Comparison of ENCODE assay signal across 10 mouse cellular contexts in the genomic region with DNA sequence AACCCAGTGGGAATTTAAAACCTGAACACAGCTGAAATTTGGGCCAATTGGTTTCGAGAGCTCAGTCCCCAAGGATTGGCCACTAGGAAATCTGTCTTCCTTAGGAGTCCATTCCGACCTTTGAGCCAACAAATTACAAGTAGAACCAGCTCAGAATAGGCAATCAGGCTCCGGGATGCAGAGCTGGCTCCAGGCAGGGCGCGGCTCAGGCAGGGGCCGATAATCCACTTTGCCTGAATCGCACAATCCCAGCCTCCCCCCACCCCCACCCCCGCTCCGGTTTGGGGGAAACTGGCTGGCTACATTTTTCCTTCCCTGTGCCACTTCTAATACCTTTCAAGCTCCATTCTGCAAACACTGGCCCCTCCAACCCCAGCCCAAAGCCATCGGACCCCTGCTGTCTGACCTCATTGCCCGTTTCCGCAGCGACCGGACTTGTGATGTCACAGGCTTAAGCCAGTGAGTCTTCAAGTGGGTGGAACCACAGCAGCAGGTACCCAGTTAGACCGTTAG.
DNase-seq lines count a peak whose midpoint lies in the region; ATAC-seq lines count a peak whose summit lies in the region.
"Had no signal": no experiment of that assay in that cellular context is flagged by ENCODE, and none has a peak within 500 bp of the region (broad histone marks: within the 10 kb centered on the region; RNA-seq: fewer than 3 reads in every experiment).

No protein-coding gene starts in this region.

- H3K27me3 ChIP-seq in heart, embryonic 13.5 days (replicated peaks) = 0 out of 2 replicates have a peak, but pooled peaks cover 7% of the 10 kb centered on the region
- 0 out of 2 replicates have a peak, but pooled peaks cover 5% of the 10 kb centered on the region for H3K27me3 ChIP-seq in hindbrain, embryonic 12.5 days
- 0 out of 2 replicates have a peak, but pooled peaks cover 9% of the 10 kb centered on the region for H3K27me3 ChIP-seq in midbrain, embryonic 13.5 days

- H3K36me3 ChIP-seq in heart, embryonic 13.5 days = no peaks in the 10 kb centered on the region
- H3K36me3 ChIP-seq in hindbrain, embryonic 12.5 days = no peaks in the 10 kb centered on the region
- no peaks in the 10 kb centered on the region for H3K36me3 ChIP-seq in midbrain, embryonic 13.5 days

- peak overlapping the region; percentile 41 for H3K9ac ChIP-seq in heart, embryonic 13.5 days
- H3K9ac ChIP-seq in hindbrain, embryonic 12.5 days = peak overlapping the region; percentile 49
- H3K9ac ChIP-seq in midbrain, embryonic 13.5 days (replicated peaks) = peak overlapping the region; percentile 49; the same call in 1 of the 2 replicates
- H3K9ac ChIP-seq: liver, embryonic 14.5 days had no signal

- DNase-seq in heart, postnatal 14 days = no peak
- DNase-seq in brain, adult 2 months (ENCODE audit: low read depth, low spot score) = peak; percentile 27
- no peak for DNase-seq in ovary, adult 18-20 months (ENCODE audit: low spot score)
- DNase-seq in left cerebral cortex, postnatal 36 days (ENCODE audit: low spot score in 2 of 2) = no peak
- no peak for DNase-seq in cerebellum, adult 18-20 months
- DNase-seq: cerebellum, postnatal 25 days had no signal

- WGBS in heart, embryonic 13.5 days = 5% methylated on average over 15 of the region's 15 CpGs
- 2% methylated on average over 15 of the region's 15 CpGs for WGBS in hindbrain, embryonic 12.5 days
- WGBS in midbrain, embryonic 13.5 days = under 1% methylated on average over 15 of the region's 15 CpGs

- H3K4me2 ChIP-seq in heart, embryonic 13.5 days = peak overlapping the region; percentile 66
- peak overlapping the region; percentile 44 for H3K4me2 ChIP-seq in hindbrain, embryonic 12.5 days (replicated peaks)
- H3K4me2 ChIP-seq in midbrain, embryonic 13.5 days (replicated peaks) = peak overlapping the region; percentile 47

- intact Hi-C loops in heart, postnatal 14 days (cut with DNase I) = no loop called here
- intact Hi-C loops in left cerebral cortex, postnatal 36 days (cut with DNase I) = no loop called here

- H3K9me3 ChIP-seq in heart, embryonic 13.5 days = no peaks in the 10 kb centered on the region
- peaks cover under 1% of the 10 kb centered on the region; the same call in 1 of the 2 replicates for H3K9me3 ChIP-seq in hindbrain, embryonic 12.5 days (replicated peaks)
- H3K9me3 ChIP-seq in midbrain, embryonic 13.5 days = 0 out of 2 replicates have a peak, but pooled peaks cover under 1% of the 10 kb centered on the region

- no peak overlapping the region for H3K27ac ChIP-seq in heart, embryonic 13.5 days (replicated peaks)
- peak overlapping the region; percentile 40; the same call in 1 of the 2 replicates for H3K27ac ChIP-seq in hindbrain, embryonic 12.5 days
- peak overlapping the region; percentile 35; the same call in 1 of the 2 replicates for H3K27ac ChIP-seq in midbrain, embryonic 13.5 days
- H3K27ac ChIP-seq: liver, embryonic 14.5 days had no signal

- peaks cover 35% of the 10 kb centered on the region for H3K4me1 ChIP-seq in heart, embryonic 13.5 days
- peaks cover 34% of the 10 kb centered on the region for H3K4me1 ChIP-seq in hindbrain, embryonic 12.5 days
- H3K4me1 ChIP-seq in midbrain, embryonic 13.5 days (replicated peaks) = peaks cover 36% of the 10 kb centered on the region

- peak overlapping the region; percentile 41 for H3K4me3 ChIP-seq in heart, embryonic 13.5 days
- H3K4me3 ChIP-seq in hindbrain, embryonic 12.5 days = peak overlapping the region; percentile 13
- H3K4me3 ChIP-seq in midbrain, embryonic 13.5 days (replicated peaks) = peak overlapping the region; percentile 23

- no peak for ATAC-seq in heart, embryonic 13.5 days (ENCODE audit: extremely low read depth, insufficient number of reproducible peaks, low FRiP score, low TSS enrichment)
- ATAC-seq in hindbrain, embryonic 12.5 days (ENCODE audit: low FRiP score) = no peak
- ATAC-seq in midbrain, embryonic 13.5 days = peak; percentile 65
